Mouse (Mus musculus) stomach, embryonic 15.5 days (tissue): ENCODE measurements at regions not wholly inside any gene's neighbourhood (a gene's known extent, or its start where the extent isn't known, plus 50 kb on each side); places are given as distances from the start of the nearest gene placed in this dataset.
A peak's percentile ranks its signal among the peaks of the same experiment; 100 is the strongest.

Experiments
- ATAC-seq: fragments of 200-750 bp; cut with Nextera tagmentation; 2 replicates; pipeline ENCODE4 v1.8.0; 2017; ENCODE audit warnings: low read depth, moderate number of reproducible peaks, moderate TSS enrichment; ENCODE audit not compliant: insufficient read depth, low FRiP score
- H3K27ac ChIP-seq: fragments of 300-500 bp; sonication (generic); 2 replicates; pipeline ENCODE4 v1.5.1; 2015; ENCODE audit warnings: mild to moderate bottlenecking, inconsistent platforms
- H3K27me3 ChIP-seq: fragments of 300-500 bp; sonication (generic); replicated peaks from 2 replicates; pipeline ENCODE4 v1.6.1; 2015; ENCODE audit warnings: inconsistent platforms
- H3K36me3 ChIP-seq: fragments of 300-500 bp; sonication (generic); 2 replicates; pipeline ENCODE4 v1.6.1; 2015; ENCODE audit warnings: inconsistent platforms
- H3K4me1 ChIP-seq: fragments of 300-500 bp; sonication (generic); 2 replicates; pipeline ENCODE4 v1.6.1; 2015; ENCODE audit warnings: inconsistent platforms
- H3K4me2 ChIP-seq: fragments of 300-500 bp; sonication (generic); 2 replicates; pipeline ENCODE4 v1.6.1; 2015; ENCODE audit warnings: mild to moderate bottlenecking, inconsistent platforms
- H3K4me3 ChIP-seq: fragments of 300-500 bp; sonication (generic); replicated peaks from 2 replicates; pipeline ENCODE4 v1.5.1; 2015; ENCODE audit warnings: inconsistent platforms
- H3K9ac ChIP-seq: fragments of 300-500 bp; sonication (generic); 2 replicates; pipeline ENCODE4 v1.6.1; 2015; ENCODE audit warnings: inconsistent platforms
- H3K9me3 ChIP-seq: fragments of 300-500 bp; sonication (generic); 2 replicates; pipeline ENCODE4 v1.6.1; 2016; ENCODE audit warnings: inconsistent platforms
- WGBS: fragments of 180-500 bp; shearing (Covaris S2); methylation state at CpG from one replicate; pipeline ENCODE4 v1.1.7; 2015; 5-methylcytosine and 5-hydroxymethylcytosine counted together

DNA sequence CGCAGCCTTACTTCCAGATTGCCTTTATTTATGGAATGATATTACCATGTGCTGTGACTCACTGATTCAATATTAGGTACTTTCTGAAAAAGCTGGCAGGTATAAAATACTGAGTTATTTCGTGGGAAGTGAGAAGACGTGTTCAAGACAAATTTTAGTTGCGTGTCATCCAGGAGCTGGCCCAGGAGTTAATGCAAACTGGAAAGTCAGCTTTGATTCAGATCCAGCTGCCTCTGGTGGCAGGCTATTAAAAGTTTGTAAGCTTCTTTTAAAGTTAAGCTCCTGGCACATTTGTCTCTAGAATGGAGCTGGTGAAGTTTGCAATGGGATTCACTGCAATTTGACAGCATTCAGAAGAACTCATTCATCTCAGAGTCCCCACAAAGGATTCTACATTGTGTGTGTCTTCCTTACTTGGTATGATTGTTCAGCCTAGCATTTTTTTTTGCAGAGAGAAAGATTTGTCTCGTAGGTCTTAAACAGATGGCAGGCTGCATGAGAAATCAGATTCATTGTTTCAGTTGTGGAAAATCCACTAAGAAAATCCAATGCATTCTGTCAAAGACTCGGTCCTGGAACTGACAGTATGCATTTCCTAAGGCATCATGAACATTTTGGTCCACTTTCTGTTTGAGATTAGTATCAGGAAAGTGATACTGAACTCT is 599.1 kb downstream of the Gm19410 start:
- WGBS: 56% methylated on average over 6 of the region's 6 CpGs
- H3K36me3 ChIP-seq: no peaks in the 10 kb centered on the region
- no peaks in the 10 kb centered on the region for H3K9me3 ChIP-seq
- H3K27ac ChIP-seq: no peak overlapping the region
- H3K4me2 ChIP-seq: no peak overlapping the region
- no peak for ATAC-seq
- no peaks in the 10 kb centered on the region for H3K4me1 ChIP-seq
- no peak overlapping the region for H3K9ac ChIP-seq
- H3K4me3 ChIP-seq: no peak overlapping the region
- no peaks in the 10 kb centered on the region for H3K27me3 ChIP-seq

DNA sequence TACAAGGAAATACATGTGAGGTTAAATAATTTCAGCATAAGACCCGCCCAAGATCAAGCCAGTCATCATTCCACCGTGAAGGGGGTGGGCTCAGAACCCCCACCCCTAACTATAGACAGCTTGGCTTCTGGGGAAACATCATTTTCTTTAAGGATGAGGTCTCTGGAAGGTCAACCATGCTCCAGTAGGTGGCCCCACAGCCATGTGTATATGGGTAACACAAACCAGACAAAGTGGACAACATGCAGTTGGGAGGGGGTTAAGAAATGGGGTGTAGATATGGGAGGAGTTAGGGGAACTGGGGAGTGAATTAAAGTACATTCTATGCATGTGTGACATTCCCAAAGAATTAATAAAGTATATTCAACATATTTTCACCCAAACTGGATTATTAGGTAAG is 600.4 kb downstream of the Gm19410 start:
- Histone ChIP-seq H3K36me3 (no peaks in the 10 kb centered on the region), H3K9ac (no peak overlapping the region), H3K27ac (no peak overlapping the region), H3K4me2 (no peak overlapping the region), H3K4me3 (no peak overlapping the region), H3K9me3 (no peaks in the 10 kb centered on the region), H3K27me3 (no peaks in the 10 kb centered on the region), H3K4me1 (no peaks in the 10 kb centered on the region)
- 61% methylated on average over 2 of the region's 2 CpGs for WGBS
- ATAC-seq: no peak

DNA sequence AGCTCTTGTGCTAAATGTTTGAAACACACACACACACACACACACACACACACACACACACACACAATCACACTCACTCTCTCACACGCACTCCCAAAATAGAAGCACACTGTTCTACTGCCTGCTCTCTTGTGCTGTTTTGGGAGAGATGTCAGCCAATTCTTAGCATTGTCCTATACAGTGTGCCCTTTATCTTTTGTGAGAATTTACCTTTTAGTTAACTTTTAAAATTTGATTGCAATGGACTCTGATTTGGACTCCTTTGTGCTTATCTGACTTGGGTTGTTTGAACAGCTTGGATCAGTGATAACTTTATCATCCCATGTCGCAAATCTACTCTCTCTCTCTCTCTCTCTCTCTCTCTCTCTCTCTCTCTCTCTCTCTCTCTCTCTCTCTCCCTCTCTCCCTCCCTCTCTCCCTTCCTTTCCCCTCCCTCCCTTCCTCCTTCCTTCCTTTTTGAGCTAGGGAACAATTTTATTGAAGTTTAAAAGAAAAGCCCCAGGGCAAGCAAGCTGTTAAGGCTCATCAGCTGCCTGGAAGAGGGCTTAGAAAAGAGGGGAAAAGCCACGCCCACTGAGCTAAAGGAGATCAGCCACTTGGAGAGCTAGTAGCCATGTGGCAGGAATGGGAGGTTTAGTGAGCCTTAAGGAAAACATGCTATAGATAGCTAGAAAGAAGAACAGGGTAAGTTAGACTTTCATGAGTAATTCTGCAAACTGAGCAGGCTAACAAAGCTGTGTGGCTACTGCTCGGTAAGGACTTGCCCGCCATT is 611.2 kb downstream of the Gm19410 start:
- WGBS: 51% methylated on average over 5 of the region's 5 CpGs
- H3K9ac ChIP-seq: no peak overlapping the region
- no peak overlapping the region for H3K4me3 ChIP-seq
- H3K4me2 ChIP-seq: no peak overlapping the region
- H3K36me3 ChIP-seq: no peaks in the 10 kb centered on the region
- no peak overlapping the region for H3K27ac ChIP-seq
- no peaks in the 10 kb centered on the region for H3K4me1 ChIP-seq
- peak; percentile 65; the same call in 1 of the 2 replicates for ATAC-seq
- no peaks in the 10 kb centered on the region for H3K27me3 ChIP-seq
- no peaks in the 10 kb centered on the region for H3K9me3 ChIP-seq

DNA sequence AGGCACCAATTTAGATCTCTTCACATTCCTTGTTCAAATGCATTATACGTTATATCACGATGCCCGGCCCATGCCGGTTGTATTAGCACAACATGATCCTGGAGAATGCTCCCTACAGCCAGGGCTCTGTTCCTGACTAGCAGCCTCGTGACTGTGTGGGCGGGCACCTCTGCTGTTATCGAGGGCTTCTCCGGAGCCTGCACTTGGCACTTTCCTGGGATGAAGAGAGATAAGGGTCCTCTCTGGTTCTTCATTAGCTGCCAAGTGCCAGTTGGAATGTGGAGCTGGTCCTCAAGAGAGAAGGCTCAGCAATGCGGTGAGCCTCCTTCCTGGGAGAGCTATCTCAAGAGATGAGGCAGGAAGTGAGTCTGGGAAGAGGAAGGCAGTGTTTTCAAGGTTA is 598.9 kb upstream of the AI429214 start:
- Histone ChIP-seq H3K4me1 (no peaks in the 10 kb centered on the region), H3K4me2 (no peak overlapping the region), H3K27me3 (no peaks in the 10 kb centered on the region), H3K4me3 (no peak overlapping the region), H3K9ac (no peak overlapping the region), H3K27ac (no peak overlapping the region), H3K36me3 (no peaks in the 10 kb centered on the region), H3K9me3 (no peaks in the 10 kb centered on the region)
- ATAC-seq: no peak
- 72% methylated on average over 9 of the region's 9 CpGs for whole genome bisulfite sequencing

DNA sequence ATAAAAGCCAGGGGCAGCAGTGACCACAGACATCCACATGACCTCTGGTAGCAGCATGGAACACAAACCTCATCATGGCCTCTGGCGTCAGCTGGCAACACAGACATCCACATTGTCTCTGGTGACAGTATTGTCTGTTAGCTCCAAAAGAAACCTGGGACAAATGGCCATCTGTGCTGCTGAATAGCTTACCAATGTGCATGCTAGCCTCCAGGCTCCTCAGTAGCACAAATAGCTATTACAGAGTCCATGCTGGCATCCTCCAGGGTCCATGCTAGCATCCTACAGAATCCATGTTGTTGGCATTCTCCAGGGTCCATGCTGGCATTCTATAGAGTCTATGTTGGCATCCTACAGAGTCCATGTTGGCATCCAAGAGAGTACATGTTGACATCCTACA is 596.9 kb upstream of the AI429214 start:
- Histone ChIP-seq H3K4me1 (no peaks in the 10 kb centered on the region), H3K27ac (no peak overlapping the region), H3K4me2 (no peak overlapping the region), H3K4me3 (no peak overlapping the region), H3K9ac (no peak overlapping the region), H3K36me3 (no peaks in the 10 kb centered on the region), H3K27me3 (no peaks in the 10 kb centered on the region), H3K9me3 (no peaks in the 10 kb centered on the region)
- 85% methylated on average over 1 of the region's 1 CpGs for WGBS
- ATAC-seq: no peak

DNA sequence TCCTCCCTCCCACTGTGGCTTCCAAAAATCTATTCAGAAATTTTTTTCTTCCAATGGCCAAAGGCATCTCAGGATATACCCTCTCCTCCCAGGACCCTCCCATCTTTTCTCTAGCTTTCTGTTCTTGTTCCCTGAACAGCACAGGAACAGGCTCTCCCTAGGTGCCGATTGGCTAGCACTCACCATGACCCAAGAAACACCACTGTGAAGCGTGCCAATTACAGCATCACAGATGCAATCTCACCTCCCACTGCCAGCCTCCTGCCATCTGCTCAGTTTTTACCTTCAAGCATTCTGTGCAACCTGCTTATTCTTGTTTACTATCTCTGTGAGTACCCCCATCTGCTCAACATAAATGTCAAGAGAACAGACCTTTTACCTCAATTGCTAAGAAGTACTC is 586.7 kb upstream of the AI429214 start:
- WGBS: 89% methylated on average over 2 of the region's 2 CpGs
- H3K27me3 ChIP-seq: no peaks in the 10 kb centered on the region

More for the DNA sequence above, 586.7 kb upstream of the AI429214 start:
- Histone ChIP-seq H3K4me3 (no peak overlapping the region), H3K36me3 (no peaks in the 10 kb centered on the region), H3K27ac (no peak overlapping the region), H3K9me3 (no peaks in the 10 kb centered on the region), H3K9ac (no peak overlapping the region), H3K4me1 (no peaks in the 10 kb centered on the region), H3K4me2 (no peak overlapping the region)
- ATAC-seq: no peak
